Mouse (Mus musculus) adrenal gland, postnatal 4 days (tissue): ENCODE data around the gene Pnmt. TPM values are rescaled to one million over a fixed set of nuclear protein-coding genes. Genes with fewer than 3 reads are reported as not detected.
A peak's percentile ranks its signal among the peaks of the same experiment; 100 is the strongest.

Source experiments
- DNase-seq, 2 experiments: peaks; one replicate each; pipeline ENCODE4 v3.0.0; 2021 to 2022; ENCODE audit warnings: low spot score in 2 of 2, mixed read lengths in 2 of 2
- total RNA-seq, 2 experiments: library from RNA; stranded (reverse); gene quantifications; 2 replicates each; pipeline ENCODE4 v1.2.3; 2021

Pnmt gene
- total RNA-seq, 2 experiments from 2014 or later, result 686 to 903 TPM

- DNase-seq, result no peak
These were observed 2.8 kb upstream of the Pnmt start, which contains the start of gene Tcap for GRCm38 (mm10) chr11:98383261-98384030. Gene Tcap (plus strand): TSS chr11:98383811.

GRCm38 (mm10) chr11:98384216-98384615 is 2.0 kb upstream of the Pnmt start:
- no peak for DNase-seq

- no peak for DNase-seq
These were observed 1.3 kb upstream of the Pnmt start for GRCm38 (mm10) chr11:98384721-98385637.

GRCm38 (mm10) chr11:98386596-98386995 is 346 bp downstream of the Pnmt start:
- no peak for DNase-seq

- no peak for DNase-seq
These were observed 867 bp downstream of the Pnmt start for GRCm38 (mm10) chr11:98387056-98387577.

- DNase-seq, result no peak
These were observed 2.0 kb downstream of the Pnmt start for GRCm38 (mm10) chr11:98388282-98388681.

- no peak for DNase-seq
These were observed 3.1 kb downstream of the Pnmt start for GRCm38 (mm10) chr11:98389221-98389780.

GRCm38 (mm10) chr11:98390141-98390540 is 3.9 kb downstream of the Pnmt start:
- no peak for DNase-seq

GRCm38 (mm10) chr11:98392034-98392433 is 5.8 kb downstream of the Pnmt start:
- DNase-seq, result no peak

GRCm38 (mm10) chr11:98392645-98393044 is 6.4 kb downstream of the Pnmt start:
- no peak for DNase-seq

- DNase-seq, result no peak
These were observed 7.1 kb downstream of the Pnmt start for GRCm38 (mm10) chr11:98393317-98393716.

GRCm38 (mm10) chr11:98394301-98394700 is 8.1 kb downstream of the Pnmt start:
- no peak for DNase-seq

GRCm38 (mm10) chr11:98395041-98395440 is 8.8 kb downstream of the Pnmt start:
- DNase-seq, result no peak

- no peak for DNase-seq
These were observed 11.7 kb downstream of the Pnmt start for GRCm38 (mm10) chr11:98397946-98398345.

GRCm38 (mm10) chr11:98400161-98400726 is 14.0 kb downstream of the Pnmt start, which contains the start of gene Pgap3:
Gene Pgap3 (minus strand): TSS chr11:98400490.
- peak; percentile 55 to 78 for DNase-seq

GRCm38 (mm10) chr11:98400816-98401215 is 14.6 kb downstream of the Pnmt start:
- DNase-seq, result no peak

GRCm38 (mm10) chr11:98406621-98407020 is 20.4 kb downstream of the Pnmt start:
- DNase-seq, result no peak

- DNase-seq, result no peak
These were observed 22.6 kb downstream of the Pnmt start for GRCm38 (mm10) chr11:98408872-98409271.

GRCm38 (mm10) chr11:98409341-98409822 is 23.1 kb downstream of the Pnmt start:
- DNase-seq, result no peak

- DNase-seq, result peak in 1 of 2 experiments; percentile 50
These were observed 26.1 kb downstream of the Pnmt start, which contains the start of gene Erbb2 for GRCm38 (mm10) chr11:98412273-98412796. Gene Erbb2 (plus strand): TSS chr11:98412470.
